Mouse (Mus musculus) hindbrain, embryonic 12.5 days (tissue): ENCODE measurements at regions not wholly inside any gene's neighbourhood (a gene's known extent, or its start where the extent isn't known, plus 50 kb on each side); places are given as distances from the start of the nearest gene placed in this dataset.

Source experiments
- ATAC-seq: fragments of 200-750 bp; cut with Nextera tagmentation; 2 replicates; pipeline ENCODE4 v1.8.0; 2017; ENCODE audit warnings: moderate TSS enrichment; ENCODE audit not compliant: low FRiP score
- H3K27ac ChIP-seq: fragments of 300-500 bp; sonication (generic); 2 replicates; pipeline ENCODE4 v1.5.1; 2016; ENCODE audit warnings: mild to moderate bottlenecking
- H3K27me3 ChIP-seq: fragments of 300-500 bp; sonication (generic); 2 replicates; pipeline ENCODE4 v1.6.1; 2016; ENCODE audit warnings: mild to moderate bottlenecking
- H3K36me3 ChIP-seq: fragments of 300-500 bp; sonication (generic); 2 replicates; pipeline ENCODE4 v1.6.1; 2016; ENCODE audit warnings: mild to moderate bottlenecking
- H3K4me1 ChIP-seq: fragments of 300-500 bp; sonication (generic); 2 replicates; pipeline ENCODE4 v1.6.1; 2016
- H3K4me2 ChIP-seq: fragments of 300-500 bp; sonication (generic); replicated peaks from 2 replicates; pipeline ENCODE4 v1.6.1; 2016; ENCODE audit warnings: mild to moderate bottlenecking
- H3K4me3 ChIP-seq: fragments of 300-500 bp; sonication (generic); 2 replicates; pipeline ENCODE4 v1.5.1; 2016; ENCODE audit warnings: mild to moderate bottlenecking
- H3K9ac ChIP-seq: fragments of 300-500 bp; sonication (generic); 2 replicates; pipeline ENCODE4 v1.6.1; 2016; ENCODE audit warnings: mild to moderate bottlenecking, moderate library complexity
- H3K9me3 ChIP-seq: fragments of 300-500 bp; sonication (generic); replicated peaks from 2 replicates; pipeline ENCODE4 v1.6.1; 2016; ENCODE audit warnings: mild to moderate bottlenecking
- WGBS: fragments of 180-500 bp; shearing (Covaris S2); methylation state at CpG from one replicate; pipeline ENCODE4 v1.1.7; 2016; 5-methylcytosine and 5-hydroxymethylcytosine counted together

DNA sequence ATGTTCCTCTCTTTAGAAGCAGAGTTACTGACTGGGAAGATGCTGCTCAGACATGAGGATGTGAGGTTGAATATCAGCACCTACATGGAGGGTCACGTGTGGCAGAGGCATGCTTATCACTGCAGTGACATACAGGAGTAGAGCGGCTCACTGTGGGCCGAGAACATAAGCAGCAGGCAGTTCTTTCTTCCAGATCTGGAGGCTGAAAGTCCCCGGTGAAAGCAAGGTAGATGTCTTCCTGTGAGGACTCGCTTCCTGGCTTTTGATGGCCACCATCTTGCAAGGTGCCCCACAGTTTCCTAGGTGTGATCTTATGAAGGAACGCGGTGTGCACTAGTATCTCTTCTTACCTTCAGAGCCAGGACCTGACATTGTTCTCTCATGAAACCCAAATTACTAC lies 505.5 kb upstream of the Mki67 start:
- Histone ChIP-seq H3K27me3 (no peaks in the 10 kb centered on the region), H3K4me3 (no peak overlapping the region), H3K27ac (no peak overlapping the region), H3K9me3 (no peaks in the 10 kb centered on the region), H3K4me1 (peaks cover 33% of the 10 kb centered on the region), H3K4me2 (no peak overlapping the region), H3K36me3 (no peaks in the 10 kb centered on the region), H3K9ac (no peak overlapping the region)
- WGBS, result 93% methylated on average over 7 of the region's 7 CpGs
- no peak for ATAC-seq

- no peak overlapping the region for H3K27ac ChIP-seq
- no peak overlapping the region for H3K9ac ChIP-seq
- no peak overlapping the region for H3K4me3 ChIP-seq
- no peaks in the 10 kb centered on the region for H3K27me3 ChIP-seq
- no peaks in the 10 kb centered on the region for H3K36me3 ChIP-seq
- H3K4me2 ChIP-seq, result no peak overlapping the region
- 68% methylated on average over 7 of the region's 7 CpGs for WGBS
- no peak for ATAC-seq
- peaks cover 13% of the 10 kb centered on the region for H3K4me1 ChIP-seq
- H3K9me3 ChIP-seq, result no peaks in the 10 kb centered on the region
Measured at GRCm38 (mm10) chr7:136226031-136226430, 509.9 kb upstream of the Mki67 start.

DNA sequence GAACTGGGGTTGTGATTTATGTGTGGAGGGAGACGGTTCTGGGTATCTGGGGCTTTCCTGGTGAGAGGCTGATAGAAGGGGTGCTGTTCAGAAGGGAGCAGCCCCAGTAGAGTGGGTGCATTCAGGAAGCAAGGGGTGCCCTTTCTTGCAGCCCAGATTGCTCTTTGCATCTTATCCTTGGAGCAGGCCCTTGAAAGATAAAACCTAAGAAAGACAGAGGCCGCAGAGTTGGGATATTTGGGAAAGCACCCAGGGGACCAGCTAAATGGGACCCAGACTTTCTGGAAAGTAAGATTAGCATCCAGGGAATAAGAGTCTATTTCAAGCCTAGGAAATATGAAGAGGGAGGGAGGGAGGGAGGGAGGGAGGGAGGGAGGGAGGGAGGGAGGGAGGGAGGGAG lies 512.2 kb upstream of the Mki67 start:
- no peak for ATAC-seq
- peaks cover 11% of the 10 kb centered on the region for H3K4me1 ChIP-seq
- no peak overlapping the region for H3K4me2 ChIP-seq
- H3K9ac ChIP-seq, result no peak overlapping the region
- 81% methylated on average over 2 of the region's 2 CpGs for WGBS
- no peak overlapping the region for H3K27ac ChIP-seq
- no peaks in the 10 kb centered on the region for H3K27me3 ChIP-seq
- H3K4me3 ChIP-seq, result no peak overlapping the region
- H3K36me3 ChIP-seq, result no peaks in the 10 kb centered on the region
- no peaks in the 10 kb centered on the region for H3K9me3 ChIP-seq

GRCm38 (mm10) chr7:136229592-136229991 lies 513.4 kb upstream of the Mki67 start:
- Histone ChIP-seq H3K27me3 (no peaks in the 10 kb centered on the region), H3K4me3 (no peak overlapping the region), H3K27ac (no peak overlapping the region), H3K9ac (no peak overlapping the region), H3K4me1 (peaks cover 11% of the 10 kb centered on the region), H3K36me3 (no peaks in the 10 kb centered on the region), H3K9me3 (no peaks in the 10 kb centered on the region), H3K4me2 (no peak overlapping the region)
- ATAC-seq, result no peak
- 63% methylated on average over 11 of the region's 11 CpGs for WGBS

DNA sequence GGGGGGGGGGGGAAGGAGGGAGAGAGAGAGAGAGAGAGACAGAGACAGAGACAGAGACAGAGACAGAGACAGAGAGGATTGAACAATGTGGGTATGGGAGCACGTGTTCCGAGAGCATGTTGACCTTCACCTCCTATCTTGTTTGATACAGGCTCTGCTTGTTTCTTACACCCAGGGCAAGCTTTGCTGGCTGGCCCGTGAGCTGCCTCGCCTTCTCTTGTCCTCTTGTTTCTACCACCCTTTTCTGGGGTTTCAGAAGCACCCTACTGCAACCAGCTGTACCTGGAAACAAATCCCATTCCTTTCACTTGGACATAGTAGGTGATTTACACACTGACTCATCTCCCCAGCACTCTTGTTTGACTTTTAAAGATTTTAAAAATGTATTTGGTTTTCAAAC lies 516.0 kb upstream of the Mki67 start:
- peaks cover 18% of the 10 kb centered on the region for H3K4me1 ChIP-seq
- no peak overlapping the region for H3K9ac ChIP-seq
- H3K27ac ChIP-seq, result no peak overlapping the region
- no peak overlapping the region for H3K4me2 ChIP-seq
- no peaks in the 10 kb centered on the region for H3K27me3 ChIP-seq
- ATAC-seq, result no peak
- H3K9me3 ChIP-seq, result no peaks in the 10 kb centered on the region
- no peaks in the 10 kb centered on the region for H3K36me3 ChIP-seq
- no peak overlapping the region for H3K4me3 ChIP-seq
- WGBS, result 80% methylated on average over 4 of the region's 4 CpGs

GRCm38 (mm10) chr7:136235563-136235962 lies 519.4 kb upstream of the Mki67 start:
- WGBS, result 64% methylated on average over 2 of the region's 2 CpGs

GRCm38 (mm10) chr7:136236391-136236790 lies 520.2 kb upstream of the Mki67 start:
- H3K9me3 ChIP-seq, result no peaks in the 10 kb centered on the region
- peaks cover 15% of the 10 kb centered on the region; the same call in 1 of the 2 replicates for H3K4me1 ChIP-seq
- 46% methylated on average over 10 of the region's 10 CpGs for WGBS
- ATAC-seq, result no peak
- H3K4me2 ChIP-seq, result no peak overlapping the region
- no peaks in the 10 kb centered on the region for H3K36me3 ChIP-seq
- H3K27me3 ChIP-seq, result no peaks in the 10 kb centered on the region
- H3K9ac ChIP-seq, result no peak overlapping the region
- no peak overlapping the region for H3K27ac ChIP-seq
- no peak overlapping the region for H3K4me3 ChIP-seq

More at GRCm38 (mm10) chr7:136235563-136235962, 519.4 kb upstream of the Mki67 start:
- Histone ChIP-seq H3K36me3 (no peaks in the 10 kb centered on the region), H3K27me3 (no peaks in the 10 kb centered on the region), H3K27ac (no peak overlapping the region), H3K4me3 (no peak overlapping the region), H3K9me3 (no peaks in the 10 kb centered on the region), H3K4me2 (no peak overlapping the region), H3K9ac (no peak overlapping the region), H3K4me1 (peaks cover 15% of the 10 kb centered on the region; the same call in 1 of the 2 replicates)
- no peak for ATAC-seq

GRCm38 (mm10) chr7:136265691-136266090 lies 549.5 kb upstream of the Mki67 start:
- Histone ChIP-seq H3K4me1 (peaks cover 23% of the 10 kb centered on the region), H3K4me2 (no peak overlapping the region), H3K9me3 (no peaks in the 10 kb centered on the region), H3K36me3 (no peaks in the 10 kb centered on the region), H3K4me3 (no peak overlapping the region), H3K9ac (no peak overlapping the region), H3K27me3 (no peaks in the 10 kb centered on the region), H3K27ac (no peak overlapping the region)
- no peak for ATAC-seq
- WGBS, result 30% methylated on average over 6 of the region's 6 CpGs

DNA sequence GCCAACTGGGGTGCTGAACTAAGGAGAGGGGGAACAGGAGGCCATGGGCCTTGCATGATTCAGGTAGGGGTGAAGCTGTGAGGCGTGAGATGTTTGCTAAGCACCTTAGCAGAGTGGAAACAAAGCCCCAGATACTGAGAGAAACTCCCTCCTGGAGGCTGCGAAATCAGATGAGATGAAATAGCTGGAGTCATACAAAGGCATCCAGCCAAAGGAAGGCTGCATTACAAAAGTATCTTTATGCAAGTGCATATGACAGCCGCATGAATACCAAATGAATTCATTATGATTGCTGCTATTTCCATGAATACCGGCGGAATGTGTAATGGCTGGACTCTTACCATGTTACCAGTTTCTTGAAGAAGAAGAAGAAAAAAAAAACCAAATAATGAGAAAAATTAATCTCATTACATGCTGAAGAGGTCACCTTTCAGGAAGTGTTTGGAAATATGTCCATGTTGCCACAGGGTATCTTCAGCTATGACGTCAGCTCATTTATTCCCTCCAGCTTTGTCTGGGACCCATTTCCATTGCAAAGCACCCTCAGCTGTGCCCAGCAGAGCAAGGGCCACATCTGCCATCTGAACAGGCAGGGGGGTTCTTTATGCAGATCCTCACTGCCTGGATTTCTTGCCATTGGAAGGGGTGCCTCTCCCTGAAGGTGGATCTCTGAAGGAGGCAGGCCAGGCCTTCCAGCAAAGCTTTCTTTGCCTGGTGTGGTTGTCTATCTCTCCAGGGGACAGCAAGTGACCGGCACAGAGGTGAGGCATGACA lies 551.7 kb upstream of the Mki67 start:
- Histone ChIP-seq H3K27ac (peak overlapping the region; percentile 76), H3K4me1 (peaks cover 23% of the 10 kb centered on the region), H3K27me3 (no peaks in the 10 kb centered on the region), H3K4me2 (no peak overlapping the region), H3K9ac (no peak overlapping the region), H3K36me3 (no peaks in the 10 kb centered on the region), H3K4me3 (no peak overlapping the region), H3K9me3 (no peaks in the 10 kb centered on the region)
- WGBS, result 62% methylated on average over 7 of the region's 7 CpGs
- ATAC-seq, result peak; percentile 43; the same call in 1 of the 2 replicates

DNA sequence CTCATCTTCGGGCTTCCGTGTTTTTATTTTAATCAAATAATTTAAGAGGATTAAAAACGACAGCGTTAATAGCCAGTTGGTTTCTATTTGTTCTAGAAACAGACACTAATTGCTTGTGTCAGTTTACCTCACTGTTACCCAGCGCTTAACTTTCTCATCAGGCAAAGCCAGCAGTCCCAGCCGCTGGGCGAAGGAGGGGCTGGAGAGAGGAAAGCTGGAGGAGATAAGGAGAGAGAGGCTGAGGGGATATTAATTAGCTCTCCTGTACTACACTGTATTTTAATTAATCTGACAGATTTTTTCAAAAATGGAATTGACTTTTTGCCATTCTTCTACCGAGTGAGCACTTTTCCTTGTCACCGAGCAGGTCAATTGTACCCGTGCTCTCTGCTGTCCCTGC lies 559.5 kb upstream of the Mki67 start:
- no peak for ATAC-seq
- H3K27ac ChIP-seq, result no peak overlapping the region
- no peaks in the 10 kb centered on the region for H3K9me3 ChIP-seq
- H3K9ac ChIP-seq, result no peak overlapping the region
- no peaks in the 10 kb centered on the region for H3K27me3 ChIP-seq
- WGBS, result 70% methylated on average over 10 of the region's 10 CpGs
- no peak overlapping the region for H3K4me3 ChIP-seq
- H3K4me2 ChIP-seq, result no peak overlapping the region
- peaks cover 2% of the 10 kb centered on the region; the same call in 1 of the 2 replicates for H3K4me1 ChIP-seq
- no peaks in the 10 kb centered on the region for H3K36me3 ChIP-seq

- Histone ChIP-seq H3K27ac (no peak overlapping the region), H3K4me3 (no peak overlapping the region), H3K9ac (no peak overlapping the region), H3K36me3 (no peaks in the 10 kb centered on the region), H3K27me3 (no peaks in the 10 kb centered on the region), H3K4me1 (no peaks in the 10 kb centered on the region), H3K9me3 (no peaks in the 10 kb centered on the region), H3K4me2 (no peak overlapping the region)
- no peak for ATAC-seq
- 88% methylated on average over 6 of the region's 6 CpGs for WGBS
Measured at GRCm38 (mm10) chr7:136283770-136284169, 567.6 kb upstream of the Mki67 start.

GRCm38 (mm10) chr7:136285606-136286005 lies 569.4 kb upstream of the Mki67 start:
- Histone ChIP-seq H3K9ac (no peak overlapping the region), H3K27me3 (no peaks in the 10 kb centered on the region)

GRCm38 (mm10) chr7:136293536-136294145 lies 577.5 kb upstream of the Mki67 start:
- 78% methylated on average over 6 of the region's 6 CpGs for WGBS
- Histone ChIP-seq H3K36me3 (no peaks in the 10 kb centered on the region), H3K4me3 (no peak overlapping the region), H3K9ac (no peak overlapping the region), H3K4me2 (no peak overlapping the region), H3K9me3 (no peaks in the 10 kb centered on the region), H3K4me1 (no peaks in the 10 kb centered on the region), H3K27me3 (no peaks in the 10 kb centered on the region), H3K27ac (no peak overlapping the region)
- ATAC-seq, result no peak

More at GRCm38 (mm10) chr7:136285606-136286005, 569.4 kb upstream of the Mki67 start:
- no peaks in the 10 kb centered on the region for H3K9me3 ChIP-seq
- H3K4me2 ChIP-seq, result no peak overlapping the region
- no peak for ATAC-seq
- 83% methylated on average over 1 of the region's 1 CpGs for WGBS
- no peaks in the 10 kb centered on the region for H3K4me1 ChIP-seq
- no peak overlapping the region for H3K27ac ChIP-seq
- no peak overlapping the region for H3K4me3 ChIP-seq
- H3K36me3 ChIP-seq, result no peaks in the 10 kb centered on the region
